Mouse (Mus musculus) activated CD4-positive, CD25-positive, alpha-beta regulatory T cell, adult 4 months (primary cell): ENCODE results near the gene Gpr143. TPM values are rescaled to one million over a fixed set of nuclear protein-coding genes. Genes with fewer than 3 reads are reported as not detected.

Source experiments
- polyA plus RNA-seq, 2 experiments: library from polyadenylated mRNA; unstranded; fragments of 100-300 nt; shearing (Covaris generic); gene quantifications; one replicate each; pipeline ENCODE4 v1.2.1; 2017

The Gpr143 gene
- polyA plus RNA-seq, 2 experiments from 2014 or later: not detected

Other genes starting within 250 kb of the Gpr143 start
- gene Cldn34a, start 218.6 kb upstream of the Gpr143 start, polyA plus RNA-seq: not detected
- gene Shroom2, start 12.5 kb upstream of the Gpr143 start, polyA plus RNA-seq: not detected
- not detected for gene Usp51, start 224.5 kb downstream of the Gpr143 start, polyA plus RNA-seq